Mouse (Mus musculus) olfactory bulb, adult 2 months (tissue): ENCODE results near the gene Fancf. TPM values are rescaled to one million over a fixed set of nuclear protein-coding genes. Genes with fewer than 3 reads are reported as not detected.

Source experiments
- H3K27ac ChIP-seq: fragments of 200-500 bp; 2 replicates; pipeline ENCODE4 v1.5.1; 2012; ENCODE audit warnings: low read depth, low read length; ENCODE audit not compliant: insufficient read depth
- H3K4me1 ChIP-seq: fragments of 200-500 bp; 2 replicates; pipeline ENCODE4 v1.6.1; 2012; ENCODE audit warnings: low read length; ENCODE audit not compliant: control insufficient read depth, insufficient read depth
- H3K4me3 ChIP-seq: fragments of 200-500 bp; 2 replicates; pipeline ENCODE4 v1.5.1; 2012; ENCODE audit warnings: mild to moderate bottlenecking, low read depth, low read length, moderate library complexity; ENCODE audit not compliant: insufficient read depth
- CTCF ChIP-seq: fragments of 200-500 bp; IDR thresholded peaks from 2 replicates; pipeline ENCODE4 v1.5.1; 2012; ENCODE audit warnings: low read depth, mild to moderate bottlenecking, low read length, moderate library complexity; ENCODE audit not compliant: insufficient read depth
- POLR2A ChIP-seq: fragments of 200-500 bp; IDR thresholded peaks from 2 replicates; pipeline ENCODE4 v1.6.1; 2012; ENCODE audit warnings: mild to moderate bottlenecking, low read depth, low read length, moderate library complexity; ENCODE audit not compliant: insufficient read depth
- WGBS: fragments of 180-500 bp; shearing (Covaris S2); methylation state at CpG from one replicate; pipeline ENCODE4 v1.1.7; 2018; 5-methylcytosine and 5-hydroxymethylcytosine counted together
- polyA plus RNA-seq: library from polyadenylated mRNA; stranded (reverse); fragments of >200 nt; gene quantifications from 2 replicates; pipeline ENCODE4 v1.2.4, GENCODE M21; 2012; ENCODE audit warnings: low replicate concordance; ENCODE audit not compliant: missing spikeins, insufficient read depth, insufficient read length

Fancf gene
- polyA plus RNA-seq, 1 experiment = not detected

DNA sequence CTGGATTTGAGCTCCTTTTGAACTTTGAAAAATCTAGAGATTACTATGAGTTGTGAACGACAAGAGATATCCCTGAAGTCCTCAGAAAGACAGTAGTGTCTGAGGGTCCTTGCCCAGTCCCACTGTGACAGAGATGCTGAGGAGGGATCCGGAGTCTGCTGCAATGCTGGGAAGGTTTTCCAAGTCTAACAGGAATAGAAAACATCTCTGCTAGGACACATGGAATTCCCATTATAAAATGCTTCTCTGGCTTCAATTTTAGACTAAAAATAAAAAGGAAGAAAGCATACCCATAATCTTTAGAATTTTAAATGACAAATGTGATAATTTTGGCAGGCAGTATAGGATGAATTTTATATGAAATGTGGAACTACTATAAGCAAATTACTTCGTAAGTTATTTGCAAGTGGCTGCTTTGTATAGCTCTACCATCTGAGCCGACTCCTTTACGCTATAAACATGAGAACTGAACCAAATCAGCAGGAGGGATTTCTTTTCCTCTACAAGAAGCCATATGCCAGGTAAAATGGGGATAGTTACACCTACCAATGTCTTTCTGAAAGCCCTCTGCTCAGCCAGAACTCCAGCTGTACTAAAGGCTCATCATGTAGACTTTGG is 10.1 kb downstream of the Fancf start:
- no peak overlapping the region for H3K27ac ChIP-seq
- 96% methylated on average over 5 of the region's 5 CpGs for WGBS
- TF ChIP-seq POLR2A (no peak), CTCF (no peak)

DNA sequence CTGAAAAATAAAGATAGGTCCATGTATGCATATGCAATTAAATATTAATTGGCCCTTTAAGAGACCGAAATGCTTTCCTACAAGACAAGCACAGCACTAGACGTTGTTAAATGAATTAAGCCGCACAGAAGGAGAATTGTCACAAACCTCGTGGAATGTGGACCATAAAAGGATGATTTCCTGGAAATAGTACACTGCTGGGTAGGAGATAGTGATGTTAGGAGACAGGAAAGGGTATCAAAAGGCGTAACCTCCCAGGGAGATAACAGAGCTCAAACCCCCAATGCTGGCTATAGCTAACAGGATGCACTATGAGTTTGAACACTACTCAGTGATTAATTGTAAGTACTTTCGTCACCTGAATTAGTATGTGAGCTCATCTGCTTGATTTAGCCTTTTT is 11.2 kb downstream of the Fancf start:
- TF ChIP-seq POLR2A (no peak), CTCF (no peak)
- 84% methylated on average over 6 of the region's 6 CpGs for WGBS
- H3K27ac ChIP-seq = no peak overlapping the region
- no peaks in the 10 kb centered on the region for H3K4me1 ChIP-seq
- no peak overlapping the region for H3K4me3 ChIP-seq

More for the DNA sequence above, 10.1 kb downstream of the Fancf start:
- Histone ChIP-seq H3K4me1 (no peaks in the 10 kb centered on the region), H3K4me3 (no peak overlapping the region)

DNA sequence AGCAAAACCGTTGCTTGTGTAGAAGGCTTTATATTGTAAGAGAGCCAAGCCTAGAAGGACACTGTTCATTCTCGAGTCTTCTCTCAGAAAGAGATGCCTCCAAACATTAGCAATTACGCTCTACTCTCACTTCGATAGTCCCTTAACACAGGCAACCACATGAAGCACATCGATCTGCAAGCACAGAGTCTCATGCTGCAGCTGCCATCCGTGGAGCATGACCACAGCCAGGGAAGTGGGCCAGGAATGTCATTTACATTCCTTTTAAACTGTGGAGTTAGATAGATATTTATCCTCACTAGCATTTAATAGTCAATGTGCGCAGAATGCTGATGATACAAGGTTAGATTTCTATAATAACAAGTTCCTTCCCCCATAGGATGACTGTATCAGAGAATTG is 21.6 kb downstream of the Fancf start:
- no peak overlapping the region for H3K27ac ChIP-seq
- TF ChIP-seq CTCF (no peak), POLR2A (no peak)
- no peak overlapping the region for H3K4me3 ChIP-seq
- WGBS = 48% methylated on average over 7 of the region's 7 CpGs
- H3K4me1 ChIP-seq = no peaks in the 10 kb centered on the region

DNA sequence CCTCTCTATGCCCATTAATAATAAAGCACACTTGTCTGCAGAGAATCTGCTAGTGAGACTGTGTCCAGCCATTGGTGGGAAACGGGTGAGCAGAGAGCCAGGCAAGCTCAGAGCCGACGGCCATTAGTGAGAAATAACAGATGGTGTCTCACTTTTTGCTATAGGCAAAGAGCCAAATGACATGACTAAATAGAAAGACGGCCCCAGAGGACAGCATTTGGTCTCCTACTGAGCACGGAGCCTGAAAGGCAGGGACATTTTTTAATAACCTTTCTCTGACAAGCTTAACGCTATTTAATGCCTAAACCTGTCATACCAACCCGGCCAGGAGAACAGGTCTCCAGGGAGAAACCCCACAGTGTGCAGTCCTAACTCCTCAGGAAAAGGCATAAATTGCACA is 30.1 kb downstream of the Fancf start:
- Histone ChIP-seq H3K4me1 (no peaks in the 10 kb centered on the region), H3K27ac (no peak overlapping the region), H3K4me3 (no peak overlapping the region)
- no peak for TF ChIP-seq CTCF
- TF ChIP-seq POLR2A = no peak
- 46% methylated on average over 7 of the region's 7 CpGs for WGBS

DNA sequence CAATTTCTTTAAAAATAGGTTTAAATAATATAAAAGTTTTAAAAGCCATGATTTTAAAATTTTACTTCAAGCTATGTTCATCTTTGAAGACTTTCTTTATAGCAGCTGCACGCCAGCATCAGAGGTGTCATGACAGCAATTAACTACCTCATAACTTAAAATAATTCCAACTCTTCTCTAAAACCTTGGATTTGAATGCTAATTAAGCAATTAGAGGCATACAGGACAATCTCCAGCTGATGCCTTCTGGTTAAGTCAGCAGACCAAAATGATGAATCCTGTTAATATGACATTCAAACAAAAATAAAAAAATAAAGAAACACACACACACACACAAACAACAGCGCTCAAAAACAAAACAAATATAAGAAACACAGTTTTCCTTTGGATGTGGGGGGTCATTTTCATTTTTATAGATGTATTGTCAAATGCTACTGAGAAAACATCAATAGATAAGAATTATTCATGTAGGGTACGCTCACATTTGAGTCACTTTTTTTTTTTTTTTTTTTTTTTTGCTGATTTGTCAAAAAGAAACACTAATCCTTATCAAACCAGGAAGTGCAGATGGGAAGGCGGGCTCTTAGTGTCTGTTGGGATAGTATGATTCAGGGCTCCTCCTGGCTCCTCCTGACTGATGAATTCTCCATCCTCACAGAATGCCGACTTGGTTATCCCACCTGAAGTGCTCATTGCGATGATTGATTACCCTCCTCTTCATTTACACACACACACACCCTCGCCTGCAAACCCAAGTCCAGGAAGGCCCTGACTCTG is 38.3 kb downstream of the Fancf start:
- TF ChIP-seq POLR2A = no peak
- TF ChIP-seq CTCF = no peak
- Histone ChIP-seq H3K4me3 (no peak overlapping the region), H3K27ac (no peak overlapping the region), H3K4me1 (no peaks in the 10 kb centered on the region)
- 90% methylated on average over 7 of the region's 7 CpGs for WGBS

DNA sequence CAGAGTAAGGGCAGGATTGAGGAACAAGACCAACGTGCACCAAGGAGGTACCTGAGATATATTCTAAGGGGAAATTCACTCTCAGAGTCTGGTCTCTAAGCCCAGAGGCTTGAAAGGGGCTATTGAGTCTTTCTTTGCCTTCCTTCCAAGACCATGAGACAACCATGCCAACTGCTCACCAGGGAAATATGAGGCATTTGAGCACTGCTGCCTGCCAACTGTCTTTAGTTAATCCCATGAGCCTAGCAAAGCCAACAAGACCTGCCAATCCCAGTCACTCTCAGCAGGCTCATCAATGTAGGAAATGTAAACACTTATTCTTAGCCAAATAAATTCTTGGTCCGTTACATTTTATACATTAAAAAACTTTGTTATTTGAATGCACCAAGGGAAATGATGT is 40.6 kb downstream of the Fancf start:
- TF ChIP-seq POLR2A (no peak), CTCF (no peak)
- Histone ChIP-seq H3K27ac (no peak overlapping the region), H3K4me1 (no peaks in the 10 kb centered on the region), H3K4me3 (no peak overlapping the region)
- WGBS = 52% methylated on average over 2 of the region's 2 CpGs

DNA sequence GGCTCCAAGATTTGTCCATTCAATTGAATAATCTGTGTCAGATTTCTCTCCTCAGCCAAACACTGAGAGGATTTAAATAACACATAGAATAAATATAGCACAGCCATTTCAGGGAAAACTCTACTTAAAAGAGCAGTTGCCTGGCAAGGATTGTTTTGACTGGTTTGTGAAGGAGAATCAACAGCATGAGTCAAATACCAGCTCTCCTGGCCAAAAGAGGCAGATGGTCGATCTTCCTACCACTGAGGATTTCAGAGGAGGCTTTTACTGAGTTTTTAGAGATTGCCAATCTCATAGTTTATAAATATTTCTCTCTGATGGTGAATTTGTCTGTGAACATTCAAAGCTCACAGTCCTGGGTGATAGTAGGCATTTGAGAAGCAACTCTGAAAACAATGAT is 42.2 kb downstream of the Fancf start:
- H3K27ac ChIP-seq = no peak overlapping the region
- H3K4me1 ChIP-seq = no peaks in the 10 kb centered on the region
- 53% methylated on average over 1 of the region's 1 CpGs for WGBS
- no peak for TF ChIP-seq POLR2A
- TF ChIP-seq CTCF = no peak
- no peak overlapping the region for H3K4me3 ChIP-seq

DNA sequence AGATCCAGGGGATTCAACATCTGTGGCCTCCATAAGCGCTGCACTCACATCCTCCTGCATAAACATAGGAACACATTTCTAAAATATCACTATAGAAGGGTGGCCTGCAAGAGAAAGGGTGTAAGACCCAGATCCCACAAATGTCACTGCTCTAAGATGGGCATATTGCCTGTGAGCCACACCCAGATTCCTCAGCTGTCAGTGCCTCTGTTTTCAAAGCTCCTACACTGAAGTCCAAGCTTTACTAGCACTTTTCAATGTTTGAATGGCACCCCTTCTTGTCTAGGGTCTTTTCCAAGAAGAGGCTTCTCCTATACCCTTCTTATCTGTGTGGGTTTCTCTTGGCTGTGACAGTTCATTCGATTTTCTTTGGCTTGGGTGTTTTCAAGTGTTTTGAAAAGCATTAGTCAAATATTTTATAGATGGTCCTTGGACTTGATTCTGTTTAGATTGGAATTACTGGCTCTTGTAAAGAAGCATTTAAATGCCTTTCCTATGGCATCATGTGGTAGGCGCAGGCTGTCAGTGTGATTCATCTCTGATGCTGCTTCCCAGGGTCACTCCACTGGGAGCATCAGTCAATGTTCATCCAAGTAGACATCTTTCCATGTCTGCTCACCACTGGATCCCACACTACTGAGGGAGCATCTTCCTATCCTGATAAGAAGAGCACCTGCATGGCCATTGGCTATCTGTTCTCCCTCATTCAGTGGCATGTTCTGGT is 43.7 kb downstream of the Fancf start:
- H3K27ac ChIP-seq = no peak overlapping the region
- TF ChIP-seq CTCF = no peak
- no peak for TF ChIP-seq POLR2A
- WGBS = 78% methylated on average over 3 of the region's 3 CpGs
- H3K4me3 ChIP-seq = no peak overlapping the region
- no peaks in the 10 kb centered on the region for H3K4me1 ChIP-seq

DNA sequence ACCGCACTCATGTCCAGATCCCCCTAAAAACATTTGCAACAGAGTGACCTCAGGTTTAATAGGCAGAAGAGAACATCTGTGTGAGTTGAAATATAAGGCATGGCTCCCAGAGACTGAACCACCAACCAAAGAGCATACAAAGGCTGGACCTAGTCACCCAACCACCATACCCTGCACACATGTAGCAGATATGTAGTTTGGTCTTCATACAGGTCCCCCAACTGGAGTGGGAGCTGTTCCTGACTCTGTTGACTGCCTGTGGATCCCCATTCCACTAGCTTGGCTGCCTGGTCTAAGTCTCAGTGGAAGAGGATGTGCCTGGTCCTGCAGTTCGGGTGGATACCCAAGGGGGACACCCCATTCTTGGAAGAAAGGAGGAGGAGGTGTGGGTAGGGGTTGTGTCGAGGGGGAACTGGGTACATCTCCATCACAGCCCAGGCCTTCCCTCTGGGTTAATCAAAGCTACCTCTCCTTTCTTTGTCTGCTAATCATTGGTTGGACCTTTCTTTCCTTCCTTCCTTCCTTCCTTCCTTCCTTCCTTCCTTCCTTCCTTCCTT is 45.7 kb downstream of the Fancf start:
- Histone ChIP-seq H3K4me1 (no peaks in the 10 kb centered on the region), H3K4me3 (no peak overlapping the region), H3K27ac (no peak overlapping the region)
- TF ChIP-seq CTCF = no peak
- TF ChIP-seq POLR2A = no peak
- 67% methylated on average over 3 of the region's 3 CpGs for WGBS
